Mouse (Mus musculus): Measurements from ENCODE around the gene Ccnd3.
A peak's percentile ranks its signal among the peaks of the same experiment; 100 is the strongest.

GRCm38 (mm10) chr17:47482401-47482800 is 22.4 kb upstream of the Ccnd3 start:
- TF ChIP-seq CTCF (IDR thresholded peaks at IDR 0.05 in 2 of 3, conservative IDR thresholded peaks at IDR 0.05 in 1 of 3; ENCODE audit: control insufficient read depth in 1 of 3, insufficient read depth in 1 of 3, low read depth in 2 of 3, low read length in 3 of 3, poor library complexity in 1 of 3, severe bottlenecking in 1 of 3), result peak; percentile 87 to 92 (median 90)
- TF ChIP-seq MAZ (IDR thresholded peaks at IDR 0.05; ENCODE audit: low read depth, low read length), result no peak
- TF ChIP-seq RCOR1 (IDR thresholded peaks at IDR 0.05; ENCODE audit: low read depth, low read length), result no peak
- TF ChIP-seq TBP (IDR thresholded peaks at IDR 0.05; ENCODE audit: low read depth, low read length), result no peak

All from MEL (cell line).